Mouse (Mus musculus): ENCODE data around the gene Tnfsf10.
"Not testable (repeated sequence)": the region's sequence is repeated elsewhere in the genome, so short reads cannot be mapped to it uniquely, and the experiment has no call there.

The Tnfsf10 gene

GRCm38 (mm10) chr3:27316559-27317287, at the start of gene Tnfsf10:
Tnfsf10 (plus strand) TSS chr3:27317028.
- no peak for DNase-seq

- no peak for DNase-seq
Measured at GRCm38 (mm10) chr3:27267327-27267726, 49.5 kb upstream of the Tnfsf10 start.

- DNase-seq = no peak
Measured at GRCm38 (mm10) chr3:27267887-27268286, 48.9 kb upstream of the Tnfsf10 start.

GRCm38 (mm10) chr3:27269151-27269550, 47.7 kb upstream of the Tnfsf10 start:
- no peak for DNase-seq

GRCm38 (mm10) chr3:27270160-27270962, 46.5 kb upstream of the Tnfsf10 start:
- no peak for DNase-seq

- DNase-seq = no peak
Measured at GRCm38 (mm10) chr3:27272926-27273745, 43.7 kb upstream of the Tnfsf10 start.

GRCm38 (mm10) chr3:27279286-27279925, 37.4 kb upstream of the Tnfsf10 start:
- not testable (repeated sequence) for DNase-seq

- no peak for DNase-seq
Measured at GRCm38 (mm10) chr3:27280280-27280749, 36.5 kb upstream of the Tnfsf10 start.

GRCm38 (mm10) chr3:27283071-27283713, 33.6 kb upstream of the Tnfsf10 start:
- no peak for DNase-seq

- no peak for DNase-seq
Measured at GRCm38 (mm10) chr3:27283796-27284195, 33.0 kb upstream of the Tnfsf10 start.

- DNase-seq = no peak
Measured at GRCm38 (mm10) chr3:27284227-27284626, 32.6 kb upstream of the Tnfsf10 start.

- no peak for DNase-seq
Measured at GRCm38 (mm10) chr3:27285072-27285471, 31.8 kb upstream of the Tnfsf10 start.

GRCm38 (mm10) chr3:27288301-27288700, 28.5 kb upstream of the Tnfsf10 start:
- DNase-seq = no peak

- no peak for DNase-seq
Measured at GRCm38 (mm10) chr3:27288909-27289308, 27.9 kb upstream of the Tnfsf10 start.

- DNase-seq = no peak
Measured at GRCm38 (mm10) chr3:27290285-27290684, 26.5 kb upstream of the Tnfsf10 start.

- DNase-seq = not testable (repeated sequence)
Measured at GRCm38 (mm10) chr3:27290945-27291344, 25.9 kb upstream of the Tnfsf10 start.

GRCm38 (mm10) chr3:27291411-27291810, 25.4 kb upstream of the Tnfsf10 start:
- not testable (repeated sequence) for DNase-seq

- no peak for DNase-seq
Measured at GRCm38 (mm10) chr3:27293645-27294385, 23.0 kb upstream of the Tnfsf10 start.

- no peak for DNase-seq
Measured at GRCm38 (mm10) chr3:27300451-27300850, 16.4 kb upstream of the Tnfsf10 start.

GRCm38 (mm10) chr3:27302339-27303022, 14.3 kb upstream of the Tnfsf10 start:
- DNase-seq = no peak

GRCm38 (mm10) chr3:27306815-27307214, 10.0 kb upstream of the Tnfsf10 start:
- DNase-seq = no peak
